ENCODE assay signal across 28 mouse cellular contexts in genomic region chr10:69726806-69727205, GRCm38 (mm10).
DNase-seq lines count a peak whose midpoint lies in the region; ATAC-seq and TF ChIP-seq lines count a peak whose summit lies in the region.
"Had no signal": no experiment of that assay in that cellular context is flagged by ENCODE, and none has a peak within 500 bp of the region (broad histone marks: within the 10 kb centered on the region; RNA-seq: fewer than 3 reads in every experiment).

No protein-coding gene starts in this region.

- H3K27me3 ChIP-seq in cerebellum, adult 2 months (ENCODE audit: control insufficient read depth, insufficient read depth, low read length) = no peaks in the 10 kb centered on the region
- no peaks in the 10 kb centered on the region for H3K27me3 ChIP-seq in hindbrain, postnatal 0 days (ENCODE audit: insufficient read depth, low read length)
- no peaks in the 10 kb centered on the region for H3K27me3 ChIP-seq in hindbrain, embryonic 12.5 days
- no peaks in the 10 kb centered on the region for H3K27me3 ChIP-seq in kidney, postnatal 0 days (ENCODE audit: insufficient read depth, low read length)
- H3K27me3 ChIP-seq: CH12.LX; heart, embryonic 13.5 days; liver, embryonic 15.5 days; midbrain, embryonic 15.5 days had no signal

- no peaks in the 10 kb centered on the region for H3K36me3 ChIP-seq in hindbrain, postnatal 0 days (ENCODE audit: insufficient read depth, low read length)
- H3K36me3 ChIP-seq in hindbrain, embryonic 12.5 days = no peaks in the 10 kb centered on the region
- H3K36me3 ChIP-seq in kidney, postnatal 0 days (ENCODE audit: insufficient read depth, low read length) = no peaks in the 10 kb centered on the region
- H3K36me3 ChIP-seq: heart, embryonic 13.5 days; hindbrain, embryonic 10.5 days; liver, embryonic 15.5 days; midbrain, embryonic 10.5 days; midbrain, embryonic 15.5 days had no signal

- DNase-seq in cerebellum, adult 2 months = no peak
- DNase-seq in cerebellum, postnatal 14 days = no peak
- DNase-seq in hindbrain, postnatal 0 days (ENCODE audit: low spot score) = no peak
- peak; percentile 15 to 16 for DNase-seq in kidney, adult 8-10 months
- DNase-seq in kidney, postnatal 0 days (ENCODE audit: low spot score) = peak; percentile 53
- DNase-seq in gastrocnemius, postnatal 36 days = no peak
- DNase-seq in frontal cortex, postnatal 10 days (ENCODE audit: low spot score in 2 of 2) = no peak
- DNase-seq: adrenal gland, adult 2 months; gastrocnemius, postnatal 25 days; heart, adult 2 months; heart, postnatal 10 days; lung, embryonic 14.5 days; lung, postnatal 14 days; right cerebral cortex, adult 18-20 months; right cerebral cortex, postnatal 4 days; thymus, adult 18-20 months; thymus, postnatal 25 days had no signal

- H3K9me3 ChIP-seq in hindbrain, postnatal 0 days (ENCODE audit: low read length) = no peaks in the 10 kb centered on the region
- no peaks in the 10 kb centered on the region for H3K9me3 ChIP-seq in hindbrain, embryonic 12.5 days (replicated peaks)
- H3K9me3 ChIP-seq in kidney, postnatal 0 days (replicated peaks; ENCODE audit: low read length) = no peaks in the 10 kb centered on the region
- H3K9me3 ChIP-seq: forebrain, embryonic 13.5 days; heart, embryonic 13.5 days; hindbrain, embryonic 10.5 days; liver, embryonic 15.5 days; midbrain, embryonic 10.5 days; midbrain, embryonic 15.5 days had no signal

- H3K4me2 ChIP-seq in hindbrain, postnatal 0 days (ENCODE audit: low read depth, low read length) = no peak overlapping the region
- no peak overlapping the region for H3K4me2 ChIP-seq in hindbrain, embryonic 12.5 days (replicated peaks)
- no peak overlapping the region for H3K4me2 ChIP-seq in kidney, postnatal 0 days (ENCODE audit: low read length)
- H3K4me2 ChIP-seq: forebrain, embryonic 13.5 days; heart, embryonic 13.5 days; liver, embryonic 15.5 days; lung, embryonic 14.5 days; midbrain, embryonic 15.5 days had no signal

- no peak for TF ChIP-seq CTCF in cerebellum, adult 2 months (IDR thresholded peaks at IDR 0.05; ENCODE audit: borderline replicate concordance, insufficient read depth, low read depth, low read length)
- no peak for TF ChIP-seq CTCF in hindbrain, postnatal 0 days (IDR thresholded peaks at IDR 0.05; ENCODE audit: low read depth)
- TF ChIP-seq CTCF in kidney, postnatal 0 days (IDR thresholded peaks at IDR 0.05; ENCODE audit: low read depth) = no peak

- no peak overlapping the region for H3K9ac ChIP-seq in hindbrain, postnatal 0 days (replicated peaks; ENCODE audit: low read length)
- H3K9ac ChIP-seq in hindbrain, embryonic 12.5 days = no peak overlapping the region
- H3K9ac ChIP-seq in kidney, postnatal 0 days (ENCODE audit: low read depth, low read length) = no peak overlapping the region
- H3K9ac ChIP-seq: forebrain, embryonic 13.5 days; heart, embryonic 13.5 days; liver, embryonic 15.5 days; lung, embryonic 14.5 days; midbrain, embryonic 15.5 days had no signal

- no peak overlapping the region for H3K4me3 ChIP-seq in cerebellum, adult 2 months (replicated peaks; ENCODE audit: insufficient read depth, low read depth, low read length)
- H3K4me3 ChIP-seq in hindbrain, postnatal 0 days (ENCODE audit: low read length) = no peak overlapping the region
- H3K4me3 ChIP-seq in hindbrain, embryonic 12.5 days = no peak overlapping the region
- no peak overlapping the region for H3K4me3 ChIP-seq in kidney, postnatal 0 days (replicated peaks; ENCODE audit: low read depth, low read length)
- H3K4me3 ChIP-seq: forebrain, embryonic 13.5 days; heart, adult 2 months; heart, embryonic 13.5 days; hindbrain, embryonic 10.5 days; liver, embryonic 15.5 days; midbrain, embryonic 10.5 days; midbrain, embryonic 15.5 days had no signal

- intact Hi-C loops in gastrocnemius, postnatal 36 days (cut with DNase I) = no loop called here

- H3K4me1 ChIP-seq in cerebellum, adult 2 months (ENCODE audit: control insufficient read depth, insufficient read depth, low read length) = peaks cover 51% of the 10 kb centered on the region
- peaks cover 19% of the 10 kb centered on the region for H3K4me1 ChIP-seq in hindbrain, postnatal 0 days (ENCODE audit: insufficient read depth, low read length)
- H3K4me1 ChIP-seq in hindbrain, embryonic 12.5 days = peaks cover 49% of the 10 kb centered on the region
- no peaks in the 10 kb centered on the region for H3K4me1 ChIP-seq in kidney, postnatal 0 days (replicated peaks; ENCODE audit: insufficient read depth, low read length)
- H3K4me1 ChIP-seq: liver, embryonic 15.5 days had no signal

- no peak for TF ChIP-seq POLR2A in cerebellum, adult 2 months (IDR thresholded peaks at IDR 0.05; ENCODE audit: borderline replicate concordance, insufficient read depth, low read length)

- ATAC-seq in hindbrain, postnatal 0 days = no peak
- ATAC-seq in hindbrain, embryonic 12.5 days (ENCODE audit: low FRiP score) = no peak
- peak; percentile 88 for ATAC-seq in kidney, postnatal 0 days (replicated peaks; ENCODE audit: low FRiP score, low read depth)
- ATAC-seq: activated CD4-positive, CD25-positive, alpha-beta regulatory T cell, adult 4 months; forebrain, embryonic 13.5 days; intestine, postnatal 0 days; midbrain, embryonic 15.5 days had no signal

- H3K27ac ChIP-seq in cerebellum, adult 2 months (ENCODE audit: insufficient read depth, low read length) = peak overlapping the region; percentile 91
- peak overlapping the region; percentile 22; the same call in 1 of the 2 replicates for H3K27ac ChIP-seq in hindbrain, postnatal 0 days
- no peak overlapping the region for H3K27ac ChIP-seq in hindbrain, embryonic 12.5 days
- no peak overlapping the region for H3K27ac ChIP-seq in kidney, postnatal 0 days
- H3K27ac ChIP-seq: forebrain, embryonic 13.5 days; heart, adult 2 months; heart, embryonic 13.5 days; hindbrain, embryonic 10.5 days; liver, embryonic 15.5 days; midbrain, embryonic 10.5 days; midbrain, embryonic 15.5 days; stomach, postnatal 0 days had no signal

- WGBS in cerebellum, adult 2 months = 35% methylated on average over 7 of the region's 7 CpGs
- 77% methylated on average over 7 of the region's 7 CpGs for WGBS in hindbrain, postnatal 0 days
- WGBS in hindbrain, embryonic 12.5 days = 91% methylated on average over 7 of the region's 7 CpGs
- 53% methylated on average over 7 of the region's 7 CpGs for WGBS in kidney, postnatal 0 days

Comparison
In these comparisons a context has a peak if more than half of its experiments do, and no peak if none do; other contexts are left out.
1. H3K27ac ChIP-seq: peak in cerebellum, adult 2 months (single experiment) and hindbrain, postnatal 0 days (single experiment); none in hindbrain, embryonic 12.5 days (single experiment) and kidney, postnatal 0 days (single experiment).
2. DNase-seq: peak in kidney, adult 8-10 months (2 of 2) and kidney, postnatal 0 days (single experiment); none in cerebellum, adult 2 months (0 of 2), cerebellum, postnatal 14 days (0 of 2), hindbrain, postnatal 0 days (single experiment), gastrocnemius, postnatal 36 days (0 of 2) and frontal cortex, postnatal 10 days (0 of 2).